Mouse (Mus musculus): ENCODE measurements at regions not wholly inside any gene's neighbourhood (a gene's known extent, or its start where the extent isn't known, plus 50 kb on each side); places are given as distances from the start of the nearest gene placed in this dataset.

DNA sequence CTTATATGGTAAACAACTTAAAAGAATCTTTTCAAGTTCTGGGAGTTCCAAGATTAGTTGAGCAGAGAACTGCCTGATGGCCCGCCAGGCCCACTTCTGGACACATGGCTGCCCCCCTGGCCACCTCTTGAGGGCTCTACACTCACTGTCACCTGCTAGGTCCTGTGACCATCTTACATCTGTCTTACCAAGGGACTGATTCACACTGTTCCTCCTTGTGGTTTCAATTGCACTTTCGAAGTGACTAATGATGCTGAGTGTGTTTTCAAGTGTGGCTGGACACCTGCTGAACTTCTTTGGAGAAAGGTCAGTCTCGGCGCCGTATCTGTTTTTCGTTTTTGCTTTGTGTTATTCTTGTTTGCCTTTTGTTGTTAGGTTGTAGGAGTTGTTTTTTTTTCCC lies 294.9 kb downstream of the Adgrl2 start:
- TF ChIP-seq CTCF (IDR thresholded peaks at IDR 0.05; ENCODE audit: extremely low read depth, insufficient read depth, low read length): no peak
- TF ChIP-seq POLR2A (IDR thresholded peaks at IDR 0.05; ENCODE audit: extremely low read depth, insufficient read depth, low read length): no peak
